Mouse (Mus musculus) heart, embryonic 12.5 days (tissue): ENCODE measurements around the gene Pycr1. TPM values are rescaled to one million over a fixed set of nuclear protein-coding genes. Genes with fewer than 3 reads are reported as not detected.
A peak's percentile ranks its signal among the peaks of the same experiment; 100 is the strongest.

Experiments
- ATAC-seq: fragments of 200-750 bp; cut with Nextera tagmentation; 2 replicates; pipeline ENCODE4 v1.8.0; 2017; ENCODE audit warnings: moderate TSS enrichment, moderate library complexity; ENCODE audit not compliant: insufficient number of reproducible peaks, low FRiP score
- H3K27ac ChIP-seq: fragments of 300-500 bp; sonication (generic); 2 replicates; pipeline ENCODE4 v1.5.1; 2016; ENCODE audit warnings: mild to moderate bottlenecking, moderate library complexity; ENCODE audit not compliant: poor library complexity, severe bottlenecking
- H3K27me3 ChIP-seq: fragments of 300-500 bp; sonication (generic); replicated peaks from 2 replicates; pipeline ENCODE4 v1.6.1; 2016; ENCODE audit warnings: mild to moderate bottlenecking, moderate library complexity
- H3K36me3 ChIP-seq: fragments of 300-500 bp; sonication (generic); 2 replicates; pipeline ENCODE4 v1.6.1; 2016; ENCODE audit warnings: mild to moderate bottlenecking, moderate library complexity
- H3K4me1 ChIP-seq: fragments of 300-500 bp; sonication (generic); replicated peaks from 2 replicates; pipeline ENCODE4 v1.6.1; 2016; ENCODE audit warnings: mild to moderate bottlenecking
- H3K4me2 ChIP-seq: fragments of 300-500 bp; sonication (generic); 2 replicates; pipeline ENCODE4 v1.6.1; 2016; ENCODE audit warnings: mild to moderate bottlenecking, moderate library complexity
- H3K4me3 ChIP-seq: fragments of 300-500 bp; sonication (generic); 2 replicates; pipeline ENCODE4 v1.5.1; 2016; ENCODE audit warnings: mild to moderate bottlenecking
- H3K9ac ChIP-seq: fragments of 300-500 bp; sonication (generic); 2 replicates; pipeline ENCODE4 v1.6.1; 2016; ENCODE audit warnings: mild to moderate bottlenecking, moderate library complexity
- H3K9me3 ChIP-seq: fragments of 300-500 bp; sonication (generic); replicated peaks from 2 replicates; pipeline ENCODE4 v1.6.1; 2016; ENCODE audit warnings: mild to moderate bottlenecking, moderate library complexity
- WGBS: fragments of 180-500 bp; shearing (Covaris S2); methylation state at CpG from one replicate; pipeline ENCODE4 v1.1.7; 2016; 5-methylcytosine and 5-hydroxymethylcytosine counted together
- microRNA-seq: library from miRNA; unstranded; fragments of <30 nt; microRNA quantifications from one replicate; pipeline ENCODE4, GENCODE M21; 2017
- polyA plus RNA-seq: library from polyadenylated mRNA; unstranded; fragments of >200 nt; fragmentation: Nextera tagmentation; extraction: Ambion mirVana; gene quantifications from 2 replicates; pipeline ENCODE4 v1.2.1, GENCODE M21; 2016

Pycr1 gene
- polyA plus RNA-seq, 1 experiment from 2014 or later, result 23.9 TPM

GRCm38 (mm10) chr11:120598283-120598989, 45.1 kb downstream of the Pycr1 start, which contains the start of the genes Alyref and Anapc11:
TSS of gene Alyref (minus strand) at chr11:120598365.
TSS of gene Anapc11 (plus strand) at chr11:120598421.
- Histone ChIP-seq H3K4me1 (peaks cover 24% of the 10 kb centered on the region), H3K27ac (peak within 1 kb of the TSS; percentile 91), H3K36me3 (peaks cover 64% of the 10 kb centered on the region), H3K4me3 (peak within 1 kb of the TSS; percentile 100), H3K27me3 (no peaks in the 10 kb centered on the region), H3K9me3 (no peaks in the 10 kb centered on the region), H3K9ac (peak within 1 kb of the TSS; percentile 100), H3K4me2 (peak within 1 kb of the TSS; percentile 100)
- WGBS, result under 1% methylated on average over 88 of the region's 88 CpGs
- ATAC-seq, result peak; percentile 98

- Histone ChIP-seq H3K4me2 (peak overlapping the region; percentile 100), H3K27me3 (no peaks in the 10 kb centered on the region), H3K27ac (peak overlapping the region; percentile 91), H3K4me3 (peak overlapping the region; percentile 100), H3K9ac (peak overlapping the region; percentile 100), H3K4me1 (peaks cover 24% of the 10 kb centered on the region), H3K9me3 (no peaks in the 10 kb centered on the region), H3K36me3 (peaks cover 62% of the 10 kb centered on the region)
- peak; percentile 49 for ATAC-seq
- WGBS, result 5% methylated on average over 99 of the region's 99 CpGs
These were observed 46.0 kb downstream of the Pycr1 start for GRCm38 (mm10) chr11:120597240-120598235.

GRCm38 (mm10) chr11:120588531-120588930, 55.0 kb downstream of the Pycr1 start:
- 78% methylated on average over 6 of the region's 6 CpGs for WGBS
- ATAC-seq, result no peak
- no peaks in the 10 kb centered on the region for H3K4me1 ChIP-seq

More at GRCm38 (mm10) chr11:120588531-120588930, 55.0 kb downstream of the Pycr1 start:
- Histone ChIP-seq H3K4me2 (no peak overlapping the region), H3K36me3 (peaks cover 92% of the 10 kb centered on the region), H3K27me3 (no peaks in the 10 kb centered on the region), H3K27ac (no peak overlapping the region), H3K9ac (no peak overlapping the region), H3K4me3 (no peak overlapping the region), H3K9me3 (no peaks in the 10 kb centered on the region; the same call in 1 of the 2 replicates)

Small RNA genes lying within 50 kb of the gene (microRNA-seq; reads per million reads assigned to microRNA genes)
- gene Mir6936, result 0.94 reads per million

Other genes with a start within 250 kb of the Pycr1 start
- 43.2 and 45.2 TPM in 2 replicates for gene Nploc4, start 206.1 kb downstream of the Pycr1 start, polyA plus RNA-seq
- gene Tspan10, start 201.1 kb downstream of the Pycr1 start, polyA plus RNA-seq, result not detected in 2 replicates
- 0.10 and 0.13 TPM in 2 replicates for gene Pde6g, start 190.3 kb downstream of the Pycr1 start, polyA plus RNA-seq
- 14.9 and 15.2 TPM in 2 replicates for gene Oxld1, start 185.7 kb downstream of the Pycr1 start, polyA plus RNA-seq
- gene Ccdc137, start 185.7 kb downstream of the Pycr1 start, polyA plus RNA-seq, result 24.1 and 24.7 TPM in 2 replicates
- 35.9 and 41.6 TPM in 2 replicates for gene Arl16, start 176.2 kb downstream of the Pycr1 start, polyA plus RNA-seq
- gene Mrpl12, start 159.2 kb downstream of the Pycr1 start, polyA plus RNA-seq, result 208 and 219 TPM in 2 replicates
- 44.2 and 46.2 TPM in 2 replicates for gene Slc25a10, start 151.9 kb downstream of the Pycr1 start, polyA plus RNA-seq
- gene Gcgr, start 113.1 kb downstream of the Pycr1 start, polyA plus RNA-seq, result 1.2 and 1.4 TPM in 2 replicates
- 126 and 130 TPM in 2 replicates for gene Mcrip1, start 94.0 kb downstream of the Pycr1 start, polyA plus RNA-seq
- not detected in 2 replicates for gene Ppp1r27, start 92.6 kb downstream of the Pycr1 start, polyA plus RNA-seq
- gene P4hb, start 70.5 kb downstream of the Pycr1 start, polyA plus RNA-seq, result 478 and 480 TPM in 2 replicates
- 422 and 442 TPM in 2 replicates for gene Arhgdia, start 62.1 kb downstream of the Pycr1 start, polyA plus RNA-seq
- 356 and 361 TPM in 2 replicates for gene Alyref, start 45.4 kb downstream of the Pycr1 start, polyA plus RNA-seq
- gene Anapc11, start 45.3 kb downstream of the Pycr1 start, polyA plus RNA-seq, result 174 and 175 TPM in 2 replicates
- gene Npb, start 35.3 kb downstream of the Pycr1 start, polyA plus RNA-seq, result 13.6 and 20.3 TPM in 2 replicates
- gene Pcyt2, start 25.8 kb downstream of the Pycr1 start, polyA plus RNA-seq, result 82.1 and 82.9 TPM in 2 replicates
- 20.1 and 20.4 TPM in 2 replicates for gene Sirt7, start 18.5 kb downstream of the Pycr1 start, polyA plus RNA-seq
- gene Mafg, start 10.2 kb downstream of the Pycr1 start, polyA plus RNA-seq, result 27.9 and 31.5 TPM in 2 replicates
- 9.8 and 10.9 TPM in 2 replicates for gene Myadml2, start 4.4 kb upstream of the Pycr1 start, polyA plus RNA-seq
- gene Notum, start 17.4 kb upstream of the Pycr1 start, polyA plus RNA-seq, result 4.7 and 5.2 TPM in 2 replicates
- 103 and 114 TPM in 2 replicates for gene Aspscr1, start 29.2 kb upstream of the Pycr1 start, polyA plus RNA-seq
- gene Cenpx, start 70.0 kb upstream of the Pycr1 start, polyA plus RNA-seq, result 117 and 119 TPM in 2 replicates
- gene Lrrc45, start 70.2 kb upstream of the Pycr1 start, polyA plus RNA-seq, result 35.2 and 37.0 TPM in 2 replicates
- gene Rac3, start 77.7 kb upstream of the Pycr1 start, polyA plus RNA-seq, result 7.6 and 8.4 TPM in 2 replicates
- gene Dcxr, start 83.5 kb upstream of the Pycr1 start, polyA plus RNA-seq, result 4.3 and 5.4 TPM in 2 replicates
- gene Cbr2, start 88.3 kb upstream of the Pycr1 start, polyA plus RNA-seq, result 1.1 and 1.9 TPM in 2 replicates
- gene Hmga1b, start 119.0 kb upstream of the Pycr1 start, polyA plus RNA-seq, result 3.5 and 5.3 TPM in 2 replicates
- gene Rfng, start 140.4 kb upstream of the Pycr1 start, polyA plus RNA-seq, result 23.2 and 24.9 TPM in 2 replicates
- 139 and 140 TPM in 2 replicates for gene Gps1, start 140.5 kb upstream of the Pycr1 start, polyA plus RNA-seq
- gene Dus1l, start 152.6 kb upstream of the Pycr1 start, polyA plus RNA-seq, result 48.0 and 48.3 TPM in 2 replicates
- 45.1 and 47.5 TPM in 2 replicates for gene Fasn, start 180.8 kb upstream of the Pycr1 start, polyA plus RNA-seq